Mouse (Mus musculus): Measurements from ENCODE around the gene Rgsl1. TPM values are rescaled to one million over a fixed set of nuclear protein-coding genes. Genes with fewer than 3 reads are reported as not detected.

Rgsl1 gene
- polyA plus RNA-seq, 1 experiment from 2014 or later: not detected

DNA sequence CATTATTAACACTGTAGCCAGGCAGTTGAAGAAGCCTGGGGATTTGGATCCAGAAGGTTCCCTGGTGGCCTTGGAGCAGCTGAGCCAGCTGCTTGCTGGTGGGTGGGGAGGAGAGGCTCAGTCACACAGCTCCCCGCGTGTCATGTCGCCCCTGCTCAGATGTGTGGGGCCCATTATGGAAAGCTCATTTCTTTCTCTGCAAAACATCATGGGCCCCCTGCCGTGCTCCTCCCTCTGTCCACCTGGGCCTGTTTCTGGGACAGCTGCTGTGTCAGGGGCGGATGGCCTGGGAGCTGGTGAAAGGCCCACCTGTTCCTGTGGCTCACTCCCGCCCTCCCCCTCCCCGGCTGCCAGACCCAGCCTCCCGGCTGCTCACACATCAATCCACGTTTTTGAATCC is 110.8 kb downstream of the Rgsl1 start:
- no peak for DNase-seq (ENCODE audit: low spot score)
- no peaks in the 10 kb centered on the region for H3K36me3 ChIP-seq
- peaks cover 45% of the 10 kb centered on the region for H3K27me3 ChIP-seq (ENCODE audit: insufficient read depth, poor library complexity, severe bottlenecking)
- H3K27ac ChIP-seq: no peak overlapping the region
- H3K4me1 ChIP-seq: peaks cover 29% of the 10 kb centered on the region
- 48% methylated on average over 9 of the region's 9 CpGs for WGBS
- no peak overlapping the region for H3K4me3 ChIP-seq
- H3K9me3 ChIP-seq: no peaks in the 10 kb centered on the region

GRCm38 (mm10) chr1:153730671-153731070 is 113.3 kb downstream of the Rgsl1 start:
- Histone ChIP-seq H3K4me1 (peaks cover 29% of the 10 kb centered on the region), H3K9me3 (no peaks in the 10 kb centered on the region), H3K4me3 (no peak overlapping the region), H3K27me3 (ENCODE audit: insufficient read depth, poor library complexity, severe bottlenecking) (peaks cover 24% of the 10 kb centered on the region), H3K36me3 (no peaks in the 10 kb centered on the region), H3K27ac (peak overlapping the region; percentile 75; the same call in 1 of the 2 replicates)
- no peak for DNase-seq (ENCODE audit: low spot score)
- 29% methylated on average over 3 of the region's 3 CpGs for WGBS

GRCm38 (mm10) chr1:153729806-153730205 is 114.1 kb downstream of the Rgsl1 start:
- Histone ChIP-seq H3K4me3 (no peak overlapping the region), H3K4me1 (peaks cover 29% of the 10 kb centered on the region), H3K36me3 (no peaks in the 10 kb centered on the region), H3K27ac (no peak overlapping the region; the same call in 1 of the 2 replicates), H3K27me3 (ENCODE audit: insufficient read depth, poor library complexity, severe bottlenecking) (peaks cover 21% of the 10 kb centered on the region), H3K9me3 (no peaks in the 10 kb centered on the region)
- DNase-seq (ENCODE audit: low spot score): no peak
- 43% methylated on average over 2 of the region's 2 CpGs for WGBS

Other genes starting within 250 kb of the Rgsl1 start
- 0.54 and 0.55 TPM in 2 replicates for gene Rgs8, start 191.1 kb downstream of the Rgsl1 start, polyA plus RNA-seq (2016; fragmentation: Nextera tagmentation; extraction: Ambion mirVana)
- gene Rgs16, start 103.8 kb downstream of the Rgsl1 start, polyA plus RNA-seq (2016; fragmentation: Nextera tagmentation; extraction: Ambion mirVana): 2.6 and 2.9 TPM in 2 replicates
- gene Rnasel, start 94.7 kb downstream of the Rgsl1 start, polyA plus RNA-seq (2016; fragmentation: Nextera tagmentation; extraction: Ambion mirVana): 4.4 and 6.8 TPM in 2 replicates
- 0.10 and 0.41 TPM in 2 replicates for gene Teddm1b, start 30.2 kb upstream of the Rgsl1 start, polyA plus RNA-seq (2016; fragmentation: Nextera tagmentation; extraction: Ambion mirVana)
- gene Teddm1a, start 47.6 kb upstream of the Rgsl1 start, polyA plus RNA-seq (2016; fragmentation: Nextera tagmentation; extraction: Ambion mirVana): not detected in 2 replicates
- 65.4 and 96.6 TPM in 2 replicates for gene Glul, start 55.8 kb upstream of the Rgsl1 start, polyA plus RNA-seq (2016; fragmentation: Nextera tagmentation; extraction: Ambion mirVana)
- 0.18 and 0.34 TPM in 2 replicates for gene Teddm2, start 56.1 kb upstream of the Rgsl1 start, polyA plus RNA-seq (2016; fragmentation: Nextera tagmentation; extraction: Ambion mirVana)

Measured in heart, embryonic 10.5 days (tissue).